Mouse (Mus musculus) layer of hippocampus, adult 2 months (tissue): ENCODE data around the gene Rnf38. TPM values are rescaled to one million over a fixed set of nuclear protein-coding genes. Genes with fewer than 3 reads are reported as not detected.

ENCODE experiments used
- DNase-seq, 2 experiments: peaks; one replicate each; pipeline ENCODE4 v3.0.0; 2022; ENCODE audit warnings: low spot score in 2 of 2
- H3K27ac ChIP-seq: fragments of 200-600 bp; 2 replicates; pipeline ENCODE4 v1.8.1; 2022
- H3K4me3 ChIP-seq: fragments of 200-600 bp; 2 replicates; pipeline ENCODE4 v1.8.1; 2022; ENCODE audit warnings: mild to moderate bottlenecking
- CTCF ChIP-seq: fragments of 200-600 bp; conservative IDR thresholded peaks from 2 replicates; pipeline ENCODE4 v1.8.1; 2022; ENCODE audit warnings: antibody characterized with exemption, mild to moderate bottlenecking, moderate library complexity
- total RNA-seq, 2 experiments: library from RNA; stranded (reverse); gene quantifications; 2 replicates each; pipeline ENCODE4 v1.2.3; 2021

The Rnf38 gene
- total RNA-seq, 2 experiments from 2014 or later: 49.8 to 52.3 TPM

- no peak for TF ChIP-seq CTCF
- no peak overlapping the region for H3K27ac ChIP-seq
- DNase-seq: no peak
- H3K4me3 ChIP-seq: no peak overlapping the region
Measured at GRCm38 (mm10) chr4:44247051-44247939, 13.7 kb upstream of the Rnf38 start.

GRCm38 (mm10) chr4:44246285-44246684 is 12.7 kb upstream of the Rnf38 start:
- DNase-seq: no peak
- no peak for TF ChIP-seq CTCF
- Histone ChIP-seq H3K27ac (no peak overlapping the region), H3K4me3 (no peak overlapping the region)

DNA sequence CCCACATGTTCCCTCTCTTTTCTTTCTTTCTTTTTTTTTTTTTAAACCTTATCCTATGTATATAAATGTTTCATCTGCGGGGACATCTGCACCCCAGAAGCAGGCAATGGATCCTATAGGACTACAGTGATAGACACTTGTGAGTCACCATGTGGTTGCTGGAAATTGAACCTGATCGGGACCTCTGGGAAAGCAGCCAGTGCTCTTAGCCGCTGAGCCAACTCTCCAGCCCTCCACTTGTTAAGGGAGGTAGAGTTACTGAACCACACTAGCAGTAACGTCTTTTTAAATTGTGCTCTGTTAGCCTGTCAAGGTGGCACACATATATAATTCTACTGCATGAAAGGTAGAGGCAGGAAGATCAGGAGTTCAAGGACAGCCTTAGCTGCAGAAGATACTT is 8.0 kb upstream of the Rnf38 start:
- no peak overlapping the region for H3K27ac ChIP-seq
- H3K4me3 ChIP-seq: no peak overlapping the region
- no peak for TF ChIP-seq CTCF
- DNase-seq: no peak

DNA sequence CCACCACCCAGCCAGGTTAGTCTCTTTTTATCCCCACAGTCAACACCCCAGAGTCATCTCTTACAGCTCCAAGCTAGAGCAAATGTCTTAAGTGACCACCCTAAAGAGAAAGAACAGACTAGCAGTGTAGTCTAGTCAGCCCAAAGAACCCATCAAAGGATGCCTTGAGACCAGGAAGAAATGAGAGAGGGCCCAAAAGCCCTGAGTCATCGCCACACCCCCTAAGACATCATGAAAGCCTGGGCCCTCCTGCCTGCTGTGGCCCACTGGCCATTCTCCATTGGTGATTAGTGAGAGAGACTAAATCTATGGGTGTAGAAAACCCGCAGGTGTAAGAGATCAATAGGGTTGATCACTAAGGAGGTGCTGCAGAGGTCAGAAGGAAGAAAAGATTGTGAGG is 2.4 kb upstream of the Rnf38 start:
- DNase-seq: no peak
- TF ChIP-seq CTCF: no peak
- H3K27ac ChIP-seq: no peak overlapping the region
- H3K4me3 ChIP-seq: no peak overlapping the region

DNA sequence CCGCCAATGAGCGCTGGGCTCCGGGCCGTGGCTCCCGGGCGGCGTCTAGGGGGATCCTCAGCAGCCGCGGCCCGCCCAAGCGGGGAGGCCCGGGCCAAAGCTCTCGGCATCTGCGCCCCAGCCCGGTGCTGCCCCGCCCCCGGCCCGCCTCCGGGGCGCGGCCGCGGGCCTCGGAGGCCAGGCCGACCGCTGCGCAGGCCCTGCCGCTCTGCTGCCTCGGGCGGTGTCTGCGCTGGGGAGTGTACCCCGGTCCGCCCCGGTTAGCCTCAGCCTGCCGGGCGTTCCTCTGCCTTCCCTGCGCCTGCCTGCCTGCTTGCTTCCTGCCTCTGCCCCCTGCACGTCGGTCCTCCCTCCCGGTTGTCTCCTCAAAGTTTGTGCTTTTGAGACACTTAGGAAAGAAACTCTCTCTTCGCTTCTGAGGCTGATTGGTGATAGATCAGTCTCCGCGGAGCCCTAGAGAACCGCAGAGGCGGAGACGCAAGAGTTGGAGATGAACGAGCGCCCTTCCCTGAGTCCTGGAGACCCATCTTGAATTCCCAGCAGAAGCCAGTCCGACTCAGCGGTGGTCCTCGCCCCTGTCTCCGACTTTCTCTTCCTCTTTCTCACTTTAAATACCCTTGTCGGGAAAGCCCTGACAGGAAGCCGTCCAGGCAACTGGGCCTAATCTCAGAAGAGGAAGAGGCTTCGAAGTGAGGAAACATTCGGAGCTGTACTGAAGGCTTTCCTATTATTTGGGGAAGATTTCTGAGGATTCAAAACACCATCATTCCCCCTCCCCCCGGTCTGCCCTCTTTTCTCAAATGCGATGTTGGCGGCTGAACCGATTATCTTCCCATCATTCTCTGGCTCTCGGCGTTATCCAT is 646 bp upstream of the Rnf38 start:
- H3K4me3 ChIP-seq: peak overlapping the region; percentile 63
- peak; percentile 86 to 88 for DNase-seq
- peak overlapping the region; percentile 95 for H3K27ac ChIP-seq
- no peak for TF ChIP-seq CTCF

- H3K27ac ChIP-seq: peak overlapping the region; percentile 80
- DNase-seq: peak; percentile 9 to 21
- H3K4me3 ChIP-seq: peak overlapping the region; percentile 79
- no peak for TF ChIP-seq CTCF
Measured at GRCm38 (mm10) chr4:44232771-44233712, 547 bp downstream of the Rnf38 start.

GRCm38 (mm10) chr4:44225128-44225527 is 8.5 kb downstream of the Rnf38 start:
- no peak overlapping the region for H3K27ac ChIP-seq
- no peak for DNase-seq
- H3K4me3 ChIP-seq: no peak overlapping the region
- TF ChIP-seq CTCF: no peak

DNA sequence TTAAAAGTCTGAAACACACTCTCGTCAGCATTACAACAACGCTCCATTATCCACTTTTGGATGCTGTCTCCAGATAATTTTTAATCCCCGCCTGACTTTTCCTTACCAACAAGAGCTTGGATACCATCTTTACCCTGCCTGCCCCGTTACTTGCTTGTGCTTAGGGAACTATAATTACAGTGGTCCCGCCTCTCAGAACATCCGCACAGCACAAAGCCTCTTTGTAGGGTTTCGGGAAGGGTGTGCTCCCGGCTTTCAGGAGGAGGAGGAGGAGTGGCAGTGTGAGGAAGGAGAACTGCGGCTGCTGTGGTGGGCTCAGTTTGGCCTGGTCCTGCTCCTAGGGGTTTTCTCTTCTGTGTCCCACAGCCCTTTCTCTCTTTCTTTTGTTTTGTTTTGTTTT is 9.4 kb downstream of the Rnf38 start:
- no peak for TF ChIP-seq CTCF
- Histone ChIP-seq H3K4me3 (no peak overlapping the region), H3K27ac (no peak overlapping the region)
- DNase-seq: no peak

GRCm38 (mm10) chr4:44223444-44223843 is 10.1 kb downstream of the Rnf38 start:
- Histone ChIP-seq H3K27ac (no peak overlapping the region), H3K4me3 (no peak overlapping the region)
- TF ChIP-seq CTCF: no peak
- DNase-seq: no peak

- no peak overlapping the region for H3K27ac ChIP-seq
- no peak overlapping the region for H3K4me3 ChIP-seq
- no peak for DNase-seq
- no peak for TF ChIP-seq CTCF
Measured at GRCm38 (mm10) chr4:44216797-44217442, 16.7 kb downstream of the Rnf38 start.

- H3K27ac ChIP-seq: no peak overlapping the region
- H3K4me3 ChIP-seq: no peak overlapping the region
- peak; percentile 86 for TF ChIP-seq CTCF
- DNase-seq: peak in 1 of 2 experiments; percentile 33
Measured at GRCm38 (mm10) chr4:44199968-44200367, 33.6 kb downstream of the Rnf38 start.

GRCm38 (mm10) chr4:44187431-44187830 is 46.2 kb downstream of the Rnf38 start:
- H3K4me3 ChIP-seq: no peak overlapping the region
- no peak for DNase-seq
- no peak overlapping the region for H3K27ac ChIP-seq
- TF ChIP-seq CTCF: no peak
